Mouse (Mus musculus) midbrain, embryonic 16.5 days (tissue): ENCODE data around the gene Erc2. TPM values are rescaled to one million over a fixed set of nuclear protein-coding genes. Genes with fewer than 3 reads are reported as not detected.

ENCODE experiments used
- ATAC-seq: fragments of 200-750 bp; cut with Nextera tagmentation; 2 replicates; pipeline ENCODE4 v1.8.0; 2017; ENCODE audit warnings: moderate TSS enrichment
- H3K27ac ChIP-seq: fragments of 300-500 bp; sonication (generic); 2 replicates; pipeline ENCODE4 v1.5.1; 2014; ENCODE audit warnings: mild to moderate bottlenecking, low read length, mixed read lengths
- H3K27me3 ChIP-seq: fragments of 300-500 bp; sonication (generic); 2 replicates; pipeline ENCODE4 v1.6.1; 2014; ENCODE audit warnings: low read depth, low read length, mixed read lengths; ENCODE audit not compliant: control insufficient read depth, insufficient read depth
- H3K36me3 ChIP-seq: fragments of 300-500 bp; sonication (generic); 2 replicates; pipeline ENCODE4 v1.6.1; 2014; ENCODE audit warnings: mild to moderate bottlenecking, low read length, moderate library complexity, mixed read lengths; ENCODE audit not compliant: control insufficient read depth, insufficient read depth
- H3K4me1 ChIP-seq: fragments of 300-500 bp; sonication (generic); 2 replicates; pipeline ENCODE4 v1.6.1; 2014; ENCODE audit warnings: mild to moderate bottlenecking, low read length, mixed read lengths; ENCODE audit not compliant: control insufficient read depth, insufficient read depth
- H3K4me2 ChIP-seq: fragments of 300-500 bp; sonication (generic); 2 replicates; pipeline ENCODE4 v1.6.1; 2014; ENCODE audit warnings: mild to moderate bottlenecking, low read length, mixed read lengths
- H3K4me3 ChIP-seq: fragments of 300-500 bp; sonication (generic); 2 replicates; pipeline ENCODE4 v1.5.1; 2014; ENCODE audit warnings: low read depth, mild to moderate bottlenecking, low read length, moderate library complexity, mixed read lengths
- H3K9ac ChIP-seq: fragments of 300-500 bp; sonication (generic); 2 replicates; pipeline ENCODE4 v1.6.1; 2014; ENCODE audit warnings: low read depth, low read length, mixed read lengths
- H3K9me3 ChIP-seq: fragments of 300-500 bp; sonication (generic); replicated peaks from 2 replicates; pipeline ENCODE4 v1.6.1; 2014; ENCODE audit warnings: mild to moderate bottlenecking, low read length, mixed read lengths; ENCODE audit not compliant: control insufficient read depth, poor library complexity, severe bottlenecking
- WGBS: fragments of 180-500 bp; shearing (Covaris S2); extraction: QIAGEN DNeasy Blood & Tissue Kit; methylation state at CpG from one replicate; pipeline ENCODE4 v1.1.7; 2014; 5-methylcytosine and 5-hydroxymethylcytosine counted together
- polyA plus RNA-seq: library from polyadenylated mRNA; unstranded; fragments of >200 nt; fragmentation: Nextera tagmentation; extraction: Ambion mirVana; gene quantifications from 2 replicates; pipeline ENCODE4 v1.2.1, GENCODE M21; 2015

The Erc2 gene
- polyA plus RNA-seq, 1 experiment from 2014 or later: 94.2 TPM

- Histone ChIP-seq H3K27me3 (no peaks in the 10 kb centered on the region), H3K9me3 (no peaks in the 10 kb centered on the region), H3K9ac (no peak overlapping the region), H3K27ac (no peak overlapping the region), H3K36me3 (no peaks in the 10 kb centered on the region), H3K4me3 (no peak overlapping the region), H3K4me2 (no peak overlapping the region), H3K4me1 (0 out of 2 replicates have a peak, but pooled peaks cover under 1% of the 10 kb centered on the region)
- ATAC-seq: no peak
- 100% methylated on average over 1 of the region's 1 CpGs for WGBS
These were observed 858.6 kb downstream of the Erc2 start for GRCm38 (mm10) chr14:28480866-28481265.

DNA sequence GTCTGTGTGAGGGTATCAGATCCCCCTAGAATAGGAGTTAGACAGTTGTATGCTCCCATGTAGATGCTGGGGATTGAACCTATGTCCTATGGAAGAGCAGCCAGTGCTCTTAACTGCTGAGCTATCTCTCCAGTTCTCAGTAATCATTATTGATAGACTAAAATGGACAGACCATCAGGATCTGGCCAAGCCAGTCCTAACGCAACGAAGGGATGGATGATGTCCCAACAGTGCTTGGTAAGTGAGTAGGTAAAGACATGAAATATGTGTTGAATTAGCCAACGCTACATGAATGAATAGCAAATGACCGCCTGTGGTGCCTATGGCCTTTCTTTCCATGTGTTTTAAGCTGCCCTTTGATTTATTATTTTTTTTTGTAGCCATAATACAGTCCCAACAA is 871.6 kb downstream of the Erc2 start:
- Histone ChIP-seq H3K4me3 (no peak overlapping the region), H3K4me2 (no peak overlapping the region), H3K27ac (no peak overlapping the region), H3K4me1 (no peaks in the 10 kb centered on the region), H3K9ac (no peak overlapping the region), H3K36me3 (no peaks in the 10 kb centered on the region), H3K9me3 (no peaks in the 10 kb centered on the region), H3K27me3 (no peaks in the 10 kb centered on the region)
- no peak for ATAC-seq
- 91% methylated on average over 4 of the region's 4 CpGs for WGBS

DNA sequence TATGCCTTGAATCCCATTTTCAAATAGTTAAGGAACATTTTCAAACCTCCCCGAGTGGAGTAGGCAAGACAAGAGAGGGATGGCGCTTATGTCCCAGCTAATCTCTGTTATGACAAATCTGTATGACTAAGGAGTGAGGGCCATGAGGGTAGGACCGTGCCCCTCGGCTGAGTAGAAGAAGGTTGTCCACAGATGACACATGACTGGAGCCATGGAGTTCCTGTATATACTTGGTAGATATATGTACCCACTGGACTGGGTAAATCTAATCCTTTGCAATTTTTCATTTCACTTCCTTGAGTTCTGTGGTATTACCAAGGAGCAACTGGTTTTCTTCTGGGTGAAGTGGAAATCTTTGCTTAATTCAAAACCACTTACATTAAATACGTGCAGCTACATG is 872.0 kb downstream of the Erc2 start:
- Histone ChIP-seq H3K9ac (no peak overlapping the region), H3K4me1 (no peaks in the 10 kb centered on the region), H3K9me3 (no peaks in the 10 kb centered on the region), H3K4me2 (no peak overlapping the region), H3K27me3 (no peaks in the 10 kb centered on the region), H3K4me3 (no peak overlapping the region), H3K27ac (no peak overlapping the region), H3K36me3 (no peaks in the 10 kb centered on the region)
- 94% methylated on average over 5 of the region's 5 CpGs for WGBS
- no peak for ATAC-seq

- Histone ChIP-seq H3K4me1 (peaks cover 17% of the 10 kb centered on the region), H3K27me3 (peaks cover 10% of the 10 kb centered on the region), H3K36me3 (no peaks in the 10 kb centered on the region), H3K4me3 (no peak overlapping the region), H3K9me3 (no peaks in the 10 kb centered on the region), H3K4me2 (no peak overlapping the region), H3K27ac (no peak overlapping the region), H3K9ac (no peak overlapping the region)
- no peak for ATAC-seq
- WGBS: 55% methylated on average over 12 of the region's 12 CpGs
These were observed 879.1 kb downstream of the Erc2 start for GRCm38 (mm10) chr14:28501216-28501878.

GRCm38 (mm10) chr14:28503276-28503675 is 881.0 kb downstream of the Erc2 start:
- Histone ChIP-seq H3K27ac (no peak overlapping the region), H3K4me1 (peaks cover 22% of the 10 kb centered on the region), H3K4me2 (no peak overlapping the region), H3K9me3 (no peaks in the 10 kb centered on the region), H3K27me3 (peaks cover 16% of the 10 kb centered on the region), H3K4me3 (no peak overlapping the region), H3K9ac (no peak overlapping the region), H3K36me3 (no peaks in the 10 kb centered on the region)
- WGBS: 97% methylated on average over 2 of the region's 2 CpGs
- ATAC-seq: no peak

DNA sequence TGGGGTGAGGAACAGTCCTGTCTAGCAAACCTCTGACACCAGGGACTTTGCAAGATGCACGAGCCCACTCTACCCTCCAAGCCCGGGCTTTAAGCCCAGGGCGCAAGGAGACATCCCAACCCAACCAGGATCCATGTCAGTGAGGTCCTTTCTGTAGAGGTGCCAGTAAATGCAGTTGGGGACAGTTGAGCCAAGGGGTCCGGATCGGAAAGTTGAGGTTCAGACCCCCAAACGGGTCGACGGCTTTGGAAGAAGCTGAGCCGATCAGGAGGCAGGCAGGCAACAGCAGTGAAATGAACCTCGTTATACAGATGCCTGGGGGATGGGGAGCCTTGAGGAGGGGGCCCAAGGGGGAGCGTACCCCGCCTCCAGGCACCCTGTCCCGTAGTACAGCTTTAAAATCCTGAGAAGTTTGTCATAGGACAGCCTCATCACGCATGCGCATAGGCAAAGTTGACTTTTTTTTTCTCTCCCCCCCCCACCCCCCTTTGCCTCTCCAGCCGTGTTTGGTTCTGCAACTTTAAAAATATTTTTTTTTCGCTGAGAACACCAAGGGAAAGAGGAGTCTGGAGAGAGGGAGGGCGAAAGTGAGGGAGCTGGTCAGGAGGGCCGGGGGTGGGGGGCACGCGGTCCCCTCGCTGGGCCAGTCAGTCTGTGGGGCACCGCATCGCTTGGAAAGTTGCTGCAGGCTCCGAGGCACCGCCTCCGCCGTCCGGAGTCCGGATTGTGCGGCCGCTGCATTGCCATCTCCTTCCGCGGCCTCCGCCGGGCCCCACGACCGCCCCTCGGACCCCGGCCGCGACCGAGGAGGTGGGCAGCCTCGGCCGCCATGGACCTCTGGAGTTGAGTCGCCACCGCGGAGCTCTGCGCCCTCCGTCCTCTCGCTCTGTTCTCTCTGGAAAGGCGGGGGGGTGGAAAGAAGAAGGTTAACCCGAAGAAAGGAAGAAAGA is 882.1 kb downstream of the Erc2 start, which contains the start of gene Wnt5a:
Gene Wnt5a (plus strand): TSS at position 650 of the 950 bp plus-strand sequence.
- Histone ChIP-seq H3K4me2 (peak within 1 kb of the TSS; percentile 89), H3K9me3 (no peaks in the 10 kb centered on the region), H3K9ac (peak within 1 kb of the TSS; percentile 47), H3K4me3 (peak within 1 kb of the TSS; percentile 54), H3K27me3 (peaks cover 21% of the 10 kb centered on the region), H3K27ac (peak within 1 kb of the TSS; percentile 66), H3K36me3 (no peaks in the 10 kb centered on the region), H3K4me1 (peaks cover 29% of the 10 kb centered on the region)
- WGBS: 2% methylated on average over 51 of the region's 53 CpGs
- ATAC-seq: no peak

DNA sequence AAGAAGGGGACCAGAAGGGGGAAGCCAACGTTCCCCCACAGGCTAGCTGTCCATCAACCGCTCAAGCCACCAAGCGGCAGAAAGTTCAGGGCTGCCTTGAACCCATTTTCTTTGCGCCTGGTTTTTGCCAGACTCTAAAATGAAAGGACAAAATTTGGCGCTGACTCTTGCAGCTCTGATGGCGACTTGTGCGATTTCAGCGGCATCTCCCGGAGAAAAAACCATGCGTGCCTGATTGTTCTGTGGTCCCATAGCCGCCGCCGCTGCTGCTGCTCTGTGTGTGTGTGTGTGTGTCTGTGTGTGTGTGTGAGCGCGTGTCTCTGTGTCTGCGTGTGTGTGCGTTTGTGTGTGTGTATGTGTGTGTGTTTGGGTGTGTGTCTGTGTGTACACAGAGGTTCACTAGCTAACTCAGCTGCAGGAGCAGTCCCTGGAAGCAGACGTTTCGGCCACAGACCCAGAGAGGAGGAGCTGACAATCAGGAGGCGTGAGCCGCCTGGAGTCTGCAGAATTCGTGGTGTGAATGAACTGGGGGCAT is 882.9 kb downstream of the Erc2 start:
- peak overlapping the region; percentile 47 for H3K9ac ChIP-seq
- H3K27ac ChIP-seq: peak overlapping the region; percentile 66
- no peaks in the 10 kb centered on the region for H3K36me3 ChIP-seq
- ATAC-seq: peak; percentile 60
- H3K27me3 ChIP-seq: peaks cover 21% of the 10 kb centered on the region
- H3K4me2 ChIP-seq: peak overlapping the region; percentile 89
- H3K4me1 ChIP-seq: peaks cover 37% of the 10 kb centered on the region
- WGBS: under 1% methylated on average over 22 of the region's 22 CpGs
- H3K9me3 ChIP-seq: no peaks in the 10 kb centered on the region
- peak overlapping the region; percentile 54 for H3K4me3 ChIP-seq

DNA sequence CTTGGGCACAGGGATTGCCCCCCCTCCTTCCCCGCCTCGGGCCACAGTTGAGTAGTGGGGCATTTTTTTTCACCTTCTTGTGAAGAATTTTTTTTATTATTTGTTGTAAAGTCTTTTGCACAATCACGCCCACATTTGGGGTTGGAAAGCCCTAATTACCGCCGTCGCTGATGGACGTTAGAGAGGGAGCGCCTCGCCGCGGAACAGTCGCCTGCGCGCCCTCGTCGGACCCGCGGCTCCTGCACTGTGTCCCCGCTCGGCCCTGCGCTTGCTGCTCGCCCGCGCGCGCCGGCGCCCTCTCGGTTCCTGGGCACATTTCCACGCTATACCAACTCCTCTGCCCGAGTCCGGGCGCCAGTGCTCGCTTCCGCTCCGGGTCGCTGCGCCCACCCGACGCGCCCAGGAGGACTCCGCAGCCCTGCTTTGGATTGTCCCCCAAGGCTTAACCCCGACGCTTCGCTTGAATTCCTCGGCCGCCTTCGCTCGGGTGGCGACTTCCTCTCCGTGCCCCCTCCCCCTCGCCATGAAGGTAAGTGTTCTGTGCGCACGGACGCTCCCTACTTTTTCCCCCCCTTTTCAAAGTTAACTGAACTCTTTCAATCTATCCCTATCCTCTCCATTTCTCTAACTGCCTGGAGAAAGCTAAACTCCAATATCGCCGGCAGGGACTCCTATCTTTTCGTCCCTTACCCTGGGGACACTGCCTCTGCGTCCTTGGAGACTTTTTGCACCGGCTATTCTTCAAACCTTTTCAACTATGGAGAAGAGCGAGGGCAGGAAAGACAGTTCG is 883.6 kb downstream of the Erc2 start:
- H3K4me2 ChIP-seq: peak overlapping the region; percentile 89
- peak overlapping the region; percentile 54 for H3K4me3 ChIP-seq
- peak; percentile 66 for ATAC-seq
- under 1% methylated on average over 62 of the region's 62 CpGs for WGBS
- H3K27ac ChIP-seq: peak overlapping the region; percentile 10; the same call in 1 of the 2 replicates
- H3K4me1 ChIP-seq: peaks cover 43% of the 10 kb centered on the region
- peaks cover 21% of the 10 kb centered on the region for H3K27me3 ChIP-seq
- no peaks in the 10 kb centered on the region for H3K36me3 ChIP-seq
- no peaks in the 10 kb centered on the region for H3K9me3 ChIP-seq
- H3K9ac ChIP-seq: peak overlapping the region; percentile 47
